Mouse (Mus musculus) cerebellum, adult 2 months (tissue): ENCODE measurements around the gene Filip1l.

Experiments
- CTCF ChIP-seq: fragments of 200-500 bp; IDR thresholded peaks from 2 replicates; pipeline ENCODE4 v1.5.1; 2011; ENCODE audit warnings: low read depth, mild to moderate bottlenecking, control low read depth, low read length, moderate library complexity, borderline replicate concordance; ENCODE audit not compliant: insufficient read depth
- POLR2A ChIP-seq: fragments of 200-500 bp; IDR thresholded peaks from 2 replicates; pipeline ENCODE4 v1.6.1; 2011; ENCODE audit warnings: low read length, control low read depth, borderline replicate concordance; ENCODE audit not compliant: insufficient read depth

DNA sequence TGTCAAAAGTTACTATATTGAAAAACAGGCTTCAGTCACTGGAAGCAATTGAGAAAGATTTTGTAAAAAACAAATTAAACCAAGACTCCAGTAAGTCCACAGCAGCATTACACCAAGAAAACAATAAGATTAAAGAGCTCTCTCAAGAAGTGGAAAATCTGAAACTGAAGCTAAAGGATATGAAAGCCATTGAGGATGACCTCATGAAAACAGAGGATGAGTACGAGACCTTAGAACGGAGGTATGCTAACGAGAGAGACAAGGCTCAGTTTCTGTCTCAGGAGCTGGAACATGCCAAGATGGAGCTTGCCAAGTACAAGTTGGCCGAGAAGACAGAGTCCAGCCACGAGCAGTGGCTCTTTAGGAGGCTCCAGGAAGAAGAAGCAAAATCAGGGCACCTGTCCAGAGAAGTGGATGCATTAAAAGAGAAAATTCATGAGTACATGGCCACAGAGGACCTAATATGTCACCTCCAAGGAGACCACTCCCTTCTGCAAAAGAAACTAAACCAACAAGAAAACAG is 218.0 kb downstream of the Filip1l start:
- TF ChIP-seq CTCF = no peak
- no peak for TF ChIP-seq POLR2A
